Mouse (Mus musculus) kidney, postnatal 0 days (tissue): ENCODE results near the gene Cdx2. TPM values are rescaled to one million over a fixed set of nuclear protein-coding genes. Genes with fewer than 3 reads are reported as not detected.

ENCODE experiments used
- ATAC-seq: fragments of 200-750 bp; cut with Nextera tagmentation; replicated peaks from 2 replicates; pipeline ENCODE4 v1.8.0; 2017; ENCODE audit warnings: low read depth, moderate number of reproducible peaks, moderate TSS enrichment, moderate library complexity; ENCODE audit not compliant: low FRiP score
- DNase-seq: peaks from one replicate; pipeline ENCODE4 v3.0.0-alpha.2; 2016; ENCODE audit warnings: low spot score
- H3K27ac ChIP-seq: fragments of 300-500 bp; sonication (generic); 2 replicates; pipeline ENCODE4 v1.5.1; 2014; ENCODE audit warnings: mild to moderate bottlenecking
- H3K27me3 ChIP-seq: fragments of 300-500 bp; sonication (generic); 2 replicates; pipeline ENCODE4 v1.6.1; 2014; ENCODE audit warnings: low read length, mixed read lengths; ENCODE audit not compliant: insufficient read depth
- H3K36me3 ChIP-seq: fragments of 300-500 bp; sonication (generic); 2 replicates; pipeline ENCODE4 v1.6.1; 2014; ENCODE audit warnings: low read length, mixed read lengths; ENCODE audit not compliant: insufficient read depth
- H3K4me1 ChIP-seq: fragments of 300-500 bp; sonication (generic); replicated peaks from 2 replicates; pipeline ENCODE4 v1.6.1; 2014; ENCODE audit warnings: antibody characterized with exemption, low read length, mixed read lengths; ENCODE audit not compliant: insufficient read depth
- H3K4me2 ChIP-seq: fragments of 300-500 bp; sonication (generic); 2 replicates; pipeline ENCODE4 v1.6.1; 2014; ENCODE audit warnings: mild to moderate bottlenecking, low read length, moderate library complexity, mixed read lengths
- H3K4me3 ChIP-seq: fragments of 300-500 bp; sonication (generic); replicated peaks from 2 replicates; pipeline ENCODE4 v1.5.1; 2014; ENCODE audit warnings: low read depth, low read length
- H3K9ac ChIP-seq: fragments of 300-500 bp; sonication (generic); 2 replicates; pipeline ENCODE4 v1.6.1; 2014; ENCODE audit warnings: low read depth, low read length
- H3K9me3 ChIP-seq: fragments of 300-500 bp; sonication (generic); replicated peaks from 2 replicates; pipeline ENCODE4 v1.6.1; 2016; ENCODE audit warnings: low read length, inconsistent platforms, mixed read lengths
- CTCF ChIP-seq: IDR thresholded peaks from 2 replicates; pipeline ENCODE4 v1.5.1; 2016; ENCODE audit warnings: antibody characterized with exemption, low read depth, mild to moderate bottlenecking, moderate library complexity
- WGBS: fragments of 180-500 bp; shearing (Covaris S2); extraction: QIAGEN DNeasy Blood & Tissue Kit; methylation state at CpG from one replicate; pipeline ENCODE4 v1.1.7; 2014; 5-methylcytosine and 5-hydroxymethylcytosine counted together
- polyA plus RNA-seq: library from polyadenylated mRNA; unstranded; fragments of >200 nt; fragmentation: Nextera tagmentation; extraction: Ambion mirVana; gene quantifications from 2 replicates; pipeline ENCODE4 v1.2.1, GENCODE M21; 2015

Cdx2 gene
- polyA plus RNA-seq, 1 experiment from 2014 or later = not detected

GRCm38 (mm10) chr5:147319653-147320052 is 12.6 kb upstream of the Cdx2 start:
- peak; percentile 51; the same call in 1 of the 2 replicates for ATAC-seq
- H3K4me1 ChIP-seq = no peaks in the 10 kb centered on the region
- H3K4me2 ChIP-seq = no peak overlapping the region
- no peak overlapping the region for H3K4me3 ChIP-seq
- H3K36me3 ChIP-seq = no peaks in the 10 kb centered on the region
- H3K9ac ChIP-seq = no peak overlapping the region
- H3K9me3 ChIP-seq = no peaks in the 10 kb centered on the region
- peak; percentile 97 for DNase-seq
- TF ChIP-seq CTCF = peak; percentile 93
- no peak overlapping the region for H3K27ac ChIP-seq
- H3K27me3 ChIP-seq = peaks cover 42% of the 10 kb centered on the region

GRCm38 (mm10) chr5:147317991-147318390 is 10.9 kb upstream of the Cdx2 start:
- TF ChIP-seq CTCF = peak; percentile 40
- 32% methylated on average over 7 of the region's 7 CpGs for WGBS
- peaks cover 58% of the 10 kb centered on the region for H3K27me3 ChIP-seq
- no peaks in the 10 kb centered on the region for H3K36me3 ChIP-seq
- H3K4me3 ChIP-seq = no peak overlapping the region
- no peaks in the 10 kb centered on the region for H3K9me3 ChIP-seq
- no peak for DNase-seq
- no peak overlapping the region for H3K9ac ChIP-seq
- ATAC-seq = no peak
- no peak overlapping the region for H3K27ac ChIP-seq
- no peak overlapping the region for H3K4me2 ChIP-seq
- H3K4me1 ChIP-seq = no peaks in the 10 kb centered on the region

- 6% methylated on average over 7 of the region's 7 CpGs for WGBS
- Histone ChIP-seq H3K27me3 (peaks cover 64% of the 10 kb centered on the region), H3K9ac (no peak overlapping the region), H3K4me3 (no peak overlapping the region), H3K4me1 (no peaks in the 10 kb centered on the region), H3K27ac (no peak overlapping the region), H3K9me3 (no peaks in the 10 kb centered on the region), H3K36me3 (no peaks in the 10 kb centered on the region), H3K4me2 (no peak overlapping the region)
- DNase-seq = no peak
- no peak for TF ChIP-seq CTCF
- no peak for ATAC-seq
Measured at GRCm38 (mm10) chr5:147317321-147317720, 10.3 kb upstream of the Cdx2 start.

DNA sequence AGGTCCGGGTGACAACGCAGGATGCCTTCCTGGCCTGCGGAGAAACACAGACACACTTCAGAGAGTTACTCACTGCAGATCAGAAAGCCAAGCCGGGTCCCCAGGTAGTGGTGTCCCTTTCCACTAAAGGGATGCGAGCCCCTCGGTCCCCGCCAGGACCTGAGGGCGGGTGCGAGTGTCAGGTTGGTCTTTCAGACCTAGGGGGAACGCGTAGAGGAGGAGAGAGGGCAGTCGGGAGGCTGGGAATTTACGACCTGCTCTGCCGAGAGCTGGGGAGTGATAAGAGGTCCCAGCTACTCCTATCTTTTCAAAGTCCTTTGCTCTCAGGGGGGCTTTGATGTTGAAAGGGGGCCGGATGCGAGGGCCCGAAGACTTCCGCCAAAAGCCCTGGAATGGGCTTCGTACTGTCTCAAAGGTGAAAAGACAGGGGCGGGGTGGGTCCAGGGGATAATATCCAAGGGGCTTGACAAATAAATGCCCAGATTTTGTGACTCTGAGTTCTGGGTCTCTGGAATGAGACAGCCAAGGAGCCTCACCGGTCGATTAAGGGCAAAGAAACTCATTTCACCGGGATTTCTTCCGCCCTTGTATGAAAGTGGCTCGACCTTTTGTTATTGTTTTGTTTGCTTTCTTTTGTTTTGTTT is 8.5 kb upstream of the Cdx2 start:
- no peak overlapping the region for H3K4me2 ChIP-seq
- H3K9me3 ChIP-seq = no peaks in the 10 kb centered on the region
- 1% methylated on average over 25 of the region's 25 CpGs for WGBS
- no peak for DNase-seq
- no peak for ATAC-seq
- 0 out of 2 replicates have a peak overlapping the region, but pooled peaks have one; percentile 1 for H3K4me3 ChIP-seq
- H3K9ac ChIP-seq = no peak overlapping the region
- H3K27me3 ChIP-seq = peaks cover 78% of the 10 kb centered on the region
- H3K4me1 ChIP-seq = no peaks in the 10 kb centered on the region
- TF ChIP-seq CTCF = no peak
- no peaks in the 10 kb centered on the region for H3K36me3 ChIP-seq
- H3K27ac ChIP-seq = no peak overlapping the region

GRCm38 (mm10) chr5:147314646-147315431 is 7.8 kb upstream of the Cdx2 start:
- no peak for DNase-seq
- under 1% methylated on average over 39 of the region's 39 CpGs for WGBS
- Histone ChIP-seq H3K27me3 (peaks cover 85% of the 10 kb centered on the region), H3K9me3 (no peaks in the 10 kb centered on the region), H3K9ac (no peak overlapping the region), H3K4me3 (0 out of 2 replicates have a peak overlapping the region, but pooled peaks have one; percentile 1), H3K4me1 (no peaks in the 10 kb centered on the region), H3K36me3 (no peaks in the 10 kb centered on the region), H3K4me2 (no peak overlapping the region), H3K27ac (no peak overlapping the region)
- ATAC-seq = no peak
- no peak for TF ChIP-seq CTCF

- Histone ChIP-seq H3K36me3 (no peaks in the 10 kb centered on the region), H3K27ac (no peak overlapping the region), H3K9ac (no peak overlapping the region), H3K4me1 (no peaks in the 10 kb centered on the region), H3K9me3 (no peaks in the 10 kb centered on the region), H3K4me3 (no peak overlapping the region), H3K4me2 (no peak overlapping the region), H3K27me3 (peaks cover 97% of the 10 kb centered on the region)
- TF ChIP-seq CTCF = no peak
- WGBS = 2% methylated on average over 27 of the region's 27 CpGs
- ATAC-seq (no peak), DNase-seq (no peak)
Measured at GRCm38 (mm10) chr5:147312830-147313685, 6.0 kb upstream of the Cdx2 start.
